Mouse (Mus musculus) spleen, postnatal 10 days (tissue): ENCODE results near the gene Nr0b1.

ENCODE experiments used
- DNase-seq, 2 experiments: peaks; one replicate each; pipeline ENCODE4 v3.0.0; 2021 to 2022; ENCODE audit warnings: low spot score in 2 of 2

The Nr0b1 gene

DNA sequence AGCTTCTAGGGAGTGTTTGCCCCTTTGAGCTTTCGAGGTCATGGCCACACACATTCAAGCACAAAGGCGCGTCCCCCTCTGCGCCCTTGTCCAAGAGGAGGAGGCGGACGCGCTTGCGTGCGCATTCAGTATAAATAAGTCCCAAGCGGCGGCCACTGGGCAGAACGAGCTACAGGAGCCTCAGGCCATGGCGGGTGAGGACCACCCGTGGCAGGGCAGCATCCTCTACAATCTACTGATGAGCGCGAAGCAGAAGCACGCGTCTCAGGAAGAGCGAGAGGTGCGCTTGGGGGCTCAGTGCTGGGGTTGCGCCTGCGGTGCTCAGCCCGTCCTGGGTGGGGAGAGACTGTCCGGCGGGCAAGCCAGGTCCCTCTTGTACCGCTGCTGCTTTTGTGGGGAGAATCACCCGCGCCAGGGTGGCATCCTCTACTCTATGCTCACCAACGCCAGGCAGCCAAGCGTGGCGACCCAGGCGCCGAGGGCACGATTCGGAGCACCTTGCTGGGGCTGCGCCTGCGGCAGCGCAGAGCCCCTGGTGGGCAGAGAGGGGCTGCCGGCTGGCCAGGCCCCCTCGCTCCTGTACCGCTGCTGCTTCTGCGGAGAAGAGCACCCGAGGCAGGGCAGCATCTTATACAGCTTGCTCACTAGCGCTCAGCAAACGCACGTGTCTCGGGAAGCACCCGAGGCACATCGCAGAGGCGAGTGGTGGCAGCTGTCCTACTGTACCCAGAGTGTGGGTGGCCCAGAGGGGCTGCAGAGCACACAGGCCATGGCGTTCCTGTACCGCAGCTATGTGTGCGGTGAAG lies at the start of gene Nr0b1:
Gene Nr0b1 (plus strand): TSS at position 151 of the 806 bp plus-strand sequence.
- DNase-seq, result no peak

DNA sequence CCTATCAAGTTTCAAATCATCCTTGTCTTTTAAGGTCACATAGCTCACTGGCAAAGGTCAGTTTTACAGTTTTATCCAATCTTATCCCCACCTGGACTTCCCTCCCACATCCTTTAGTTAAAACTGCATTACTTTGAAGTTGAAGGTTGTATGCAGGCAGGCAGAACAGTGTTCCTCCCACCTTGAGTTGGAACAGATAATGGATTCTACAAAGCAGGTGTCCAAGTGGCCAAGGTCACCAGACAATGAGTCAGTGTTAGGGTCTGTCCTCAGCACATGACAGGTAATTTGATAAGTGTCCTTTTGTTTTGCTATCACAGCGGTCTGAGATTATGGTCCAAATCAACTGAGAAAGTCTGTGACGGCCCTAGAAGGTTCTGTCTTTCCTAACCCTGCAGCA lies 4.3 kb upstream of the Nr0b1 start:
- no peak for DNase-seq

DNA sequence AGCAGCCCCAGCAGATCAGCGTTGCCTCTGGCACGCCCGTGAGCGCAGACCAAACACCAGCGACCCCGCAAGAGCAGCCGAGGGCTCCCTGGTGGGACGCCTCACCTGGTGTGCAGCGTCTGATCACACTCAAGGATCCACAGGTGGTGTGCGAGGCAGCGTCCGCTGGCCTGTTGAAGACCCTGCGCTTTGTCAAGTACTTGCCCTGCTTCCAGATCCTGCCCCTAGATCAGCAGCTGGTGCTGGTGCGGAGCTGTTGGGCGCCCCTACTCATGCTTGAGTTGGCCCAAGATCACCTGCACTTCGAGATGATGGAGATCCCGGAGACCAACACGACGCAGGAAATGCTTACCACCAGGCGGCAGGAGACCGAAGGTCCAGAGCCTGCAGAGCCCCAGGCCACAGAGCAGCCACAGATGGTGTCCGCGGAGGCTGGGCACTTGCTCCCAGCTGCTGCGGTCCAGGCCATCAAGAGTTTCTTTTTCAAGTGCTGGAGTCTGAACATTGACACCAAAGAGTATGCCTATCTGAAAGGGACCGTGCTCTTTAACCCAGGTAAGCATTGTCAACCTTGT lies 943 bp downstream of the Nr0b1 start:
- DNase-seq, result no peak

DNA sequence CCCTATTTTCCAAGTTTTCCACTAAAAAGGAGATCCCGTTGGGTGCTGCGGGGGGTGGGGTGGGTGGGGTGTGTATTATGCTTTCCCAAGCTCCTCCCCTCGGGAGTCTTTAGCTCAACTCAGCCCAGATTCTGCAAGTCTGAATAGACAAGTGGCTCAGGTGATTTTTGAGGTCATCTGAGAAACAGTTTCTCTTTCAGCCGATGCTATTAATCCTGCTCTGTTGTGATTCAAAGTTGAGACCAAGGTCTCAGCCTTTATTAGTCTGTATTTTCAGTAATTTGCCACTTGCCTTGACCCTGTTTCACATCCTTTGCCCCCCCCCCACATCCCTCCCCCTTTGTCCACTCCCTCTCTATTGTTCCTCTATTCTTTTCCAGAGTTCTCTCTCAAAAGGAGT lies 1.8 kb downstream of the Nr0b1 start:
- no peak for DNase-seq

DNA sequence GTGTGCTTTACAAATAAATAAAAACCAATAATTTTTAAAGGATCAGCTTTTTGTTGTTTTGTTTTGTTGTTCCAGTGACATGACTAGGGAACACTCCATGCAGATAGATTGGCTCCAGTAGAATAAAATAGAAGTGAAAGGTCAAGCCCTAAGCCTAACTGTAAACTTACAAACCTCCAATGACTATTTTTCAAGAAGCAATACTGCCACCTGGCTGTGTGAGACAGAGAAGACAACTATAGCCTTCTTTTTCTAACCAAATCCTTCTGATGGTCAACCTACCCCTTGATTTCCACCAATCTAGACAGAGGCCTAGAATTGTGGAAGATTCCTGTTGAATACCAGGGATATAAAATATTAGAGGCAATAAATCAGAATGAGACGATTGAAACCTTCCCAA lies 45.7 kb downstream of the Nr0b1 start:
- DNase-seq, result no peak
